Mouse (Mus musculus) kidney, postnatal 14 days (tissue): ENCODE data around the gene Snip1.
A peak's percentile ranks its signal among the peaks of the same experiment; 100 is the strongest.

Source experiments
- DNase-seq: peaks from one replicate; pipeline ENCODE4 v3.0.0; 2022; ENCODE audit warnings: mixed read lengths

Gene Snip1

GRCm38 (mm10) chr4:125066490-125067370 is at the start of gene Snip1:
TSS of gene Snip1 (plus strand) at chr4:125066672.
- DNase-seq, result peak; percentile 96

DNA sequence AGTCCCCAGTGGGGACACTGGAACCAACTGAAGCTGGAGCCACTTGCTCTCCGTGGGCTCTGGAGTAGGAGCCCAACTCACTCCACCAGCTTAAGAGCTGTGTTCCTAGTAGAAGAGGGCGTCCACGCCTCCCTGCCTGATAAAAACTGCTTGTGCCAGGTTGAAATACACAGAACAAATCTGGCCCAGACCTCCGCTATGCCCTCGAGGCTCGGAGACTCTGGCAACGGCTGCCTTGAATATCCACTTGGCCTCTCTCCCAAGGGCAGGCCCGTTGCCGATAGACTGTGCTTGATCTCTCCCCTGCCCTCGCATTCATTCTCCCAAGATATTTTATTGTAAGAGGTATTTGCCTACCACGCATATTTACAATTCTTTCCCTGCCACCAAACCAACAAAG is 49.0 kb upstream of the Snip1 start:
- peak; percentile 13 for DNase-seq

GRCm38 (mm10) chr4:125020780-125021538 is 45.5 kb upstream of the Snip1 start:
- no peak for DNase-seq

- peak; percentile 97 for DNase-seq
Observed at GRCm38 (mm10) chr4:125029891-125030614, 36.4 kb upstream of the Snip1 start.

GRCm38 (mm10) chr4:125034341-125034740 is 32.1 kb upstream of the Snip1 start:
- DNase-seq, result no peak

DNA sequence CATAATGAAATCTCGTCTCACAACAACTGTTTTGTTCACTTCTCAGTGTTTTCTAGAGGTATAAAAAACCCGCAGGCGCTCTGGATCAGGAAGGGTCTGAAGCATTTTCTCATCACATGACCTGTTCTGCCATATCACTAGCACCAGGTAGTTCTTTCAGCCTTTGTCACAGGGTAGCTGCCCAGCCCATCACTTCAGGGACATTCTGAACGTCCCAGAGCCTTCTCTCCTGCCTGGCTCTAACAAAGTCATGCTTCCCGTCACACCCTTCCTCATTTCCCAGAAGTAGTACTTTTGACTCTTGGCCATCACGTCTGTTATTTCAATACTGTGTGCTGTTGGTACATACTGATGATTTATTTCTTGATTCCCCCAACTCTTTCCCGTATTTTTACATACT is 22.0 kb upstream of the Snip1 start:
- no peak for DNase-seq

GRCm38 (mm10) chr4:125055385-125055784 is 11.1 kb upstream of the Snip1 start:
- DNase-seq, result no peak

DNA sequence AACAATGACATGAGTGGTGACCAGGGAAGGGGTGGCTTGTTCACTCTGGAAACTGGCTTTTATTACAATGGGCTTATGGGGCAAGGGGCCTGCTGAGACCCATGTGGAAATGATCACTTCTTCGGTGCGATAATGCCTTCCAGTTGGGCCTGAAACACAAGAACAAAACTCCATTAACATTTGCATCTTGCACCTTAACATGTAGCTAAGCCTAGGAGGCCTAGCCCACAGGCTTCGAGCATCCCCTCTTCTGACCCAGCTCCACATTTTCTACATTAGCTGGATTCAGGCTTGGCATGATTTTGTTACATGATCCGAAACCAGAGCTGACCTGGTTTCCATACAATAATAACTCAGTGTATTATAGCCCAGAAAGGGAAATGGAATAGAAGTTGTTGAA is 10.0 kb upstream of the Snip1 start:
- DNase-seq, result no peak

DNA sequence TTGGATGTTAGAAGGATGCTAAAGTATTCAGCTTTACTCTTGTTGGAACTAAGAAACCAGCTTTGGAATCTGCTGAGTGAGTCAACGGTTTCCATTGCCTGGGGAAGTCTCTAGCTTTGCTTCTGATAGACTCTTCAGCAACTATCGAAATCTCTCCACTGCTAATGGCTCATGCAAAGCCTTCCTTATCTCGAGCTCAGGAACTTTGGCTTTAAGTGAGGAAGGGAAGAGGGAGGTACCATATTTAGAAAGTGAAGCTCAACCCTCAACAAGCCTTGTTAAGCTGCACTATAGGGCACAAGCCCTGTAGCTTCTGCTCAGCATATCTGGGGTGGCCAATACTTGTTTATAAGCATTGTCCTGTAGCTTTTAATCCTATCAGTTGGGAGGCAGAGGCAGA is 9.2 kb upstream of the Snip1 start:
- no peak for DNase-seq

DNA sequence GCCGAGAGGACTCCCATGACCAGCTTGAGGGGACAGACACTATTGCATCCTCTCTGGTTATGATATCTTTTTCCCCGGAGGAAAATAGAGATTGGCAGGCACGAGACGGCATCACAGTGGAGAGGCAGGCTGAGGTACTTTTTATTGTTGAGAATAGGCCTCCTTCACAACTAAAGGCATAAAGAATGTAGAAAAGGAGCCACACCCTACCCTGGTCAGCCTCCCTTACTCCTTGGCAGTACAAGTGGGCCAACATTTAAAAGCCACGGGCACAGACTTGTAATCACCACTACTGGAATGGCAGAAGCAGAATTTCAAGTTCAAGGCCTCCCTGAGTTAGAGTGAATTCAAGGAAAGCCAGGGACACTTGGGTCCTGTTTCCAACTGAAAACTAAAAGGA is 8.4 kb upstream of the Snip1 start:
- no peak for DNase-seq

DNA sequence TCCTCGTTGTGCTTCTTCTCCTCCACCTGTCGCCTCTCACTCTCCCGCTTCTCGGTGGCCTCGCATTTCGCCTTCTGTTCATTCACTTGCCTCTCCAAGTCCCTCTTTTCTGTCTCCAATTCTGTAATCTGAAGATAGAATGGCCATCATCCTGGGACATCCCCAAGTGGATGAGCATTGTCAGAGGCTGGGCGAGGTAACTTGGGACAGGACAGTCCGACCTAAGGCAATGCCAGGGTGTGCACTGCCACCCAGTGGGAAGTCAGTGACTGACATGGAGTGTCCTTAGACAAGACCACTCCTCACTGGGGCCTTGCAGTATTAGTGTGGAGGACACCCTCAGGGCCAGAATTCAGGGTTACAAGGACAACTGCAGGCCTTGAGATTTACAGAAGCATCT is 7.4 kb upstream of the Snip1 start:
- DNase-seq, result peak; percentile 72

DNA sequence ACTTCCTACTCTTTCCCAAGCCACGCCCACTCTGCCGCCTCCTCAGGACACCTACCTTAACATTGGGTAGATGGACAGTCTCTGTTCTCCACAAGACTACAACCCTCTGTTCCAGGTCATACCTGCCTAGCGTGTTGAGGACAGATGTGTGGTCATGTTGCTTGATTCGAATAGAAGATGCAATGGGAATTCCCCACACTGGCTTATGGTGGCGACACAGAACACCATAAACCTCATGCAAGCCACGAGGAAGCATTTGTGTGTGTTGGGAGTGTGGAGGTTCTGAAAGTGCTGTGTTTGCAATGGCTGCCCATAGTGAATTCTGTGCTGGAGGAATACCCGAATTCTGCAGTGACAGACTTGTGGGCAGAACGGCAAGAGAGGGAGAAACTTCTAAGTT is 2.6 kb upstream of the Snip1 start:
- DNase-seq, result no peak

DNA sequence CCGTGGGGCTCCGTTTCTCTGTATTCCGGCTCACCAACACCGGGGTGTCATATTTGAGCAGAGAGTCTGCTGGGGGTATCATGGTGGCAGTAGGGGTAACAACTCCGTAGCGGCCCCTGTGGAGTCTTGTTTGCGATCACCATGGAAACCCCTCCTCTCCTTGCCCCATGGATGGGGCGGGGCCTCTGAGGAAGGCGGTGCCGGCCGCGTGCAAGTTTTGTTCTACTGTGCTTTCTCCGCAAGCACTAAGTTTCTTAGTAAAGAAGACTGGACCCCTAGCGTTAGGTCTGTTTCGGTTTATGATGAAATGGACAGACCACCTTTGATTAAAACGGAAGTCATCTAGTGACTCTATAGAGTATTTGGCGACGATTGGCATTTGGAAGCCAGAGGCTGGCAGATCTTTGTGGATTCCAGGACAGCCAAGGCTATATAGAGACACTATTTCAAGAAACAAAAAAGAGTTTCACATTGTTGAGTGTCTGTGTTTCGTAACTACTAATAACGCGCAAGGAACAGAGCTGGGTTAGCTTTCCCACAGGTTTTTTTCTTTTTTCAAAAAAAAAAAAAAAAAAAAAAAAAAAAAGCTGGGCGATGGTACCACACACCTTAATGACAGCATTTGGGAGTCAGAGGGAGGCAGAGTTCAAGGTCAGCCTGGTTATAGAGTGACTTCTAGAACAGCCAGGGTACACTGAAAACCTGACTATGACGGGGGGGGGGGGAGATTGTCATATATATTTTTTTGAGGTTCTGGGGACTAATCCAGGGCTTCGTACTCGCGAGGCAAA is 760 bp upstream of the Snip1 start, which contains the start of gene Dnali1:
Gene Dnali1 (minus strand): TSS at position 187 of the 791 bp plus-strand sequence.
- DNase-seq, result peak; percentile 77

DNA sequence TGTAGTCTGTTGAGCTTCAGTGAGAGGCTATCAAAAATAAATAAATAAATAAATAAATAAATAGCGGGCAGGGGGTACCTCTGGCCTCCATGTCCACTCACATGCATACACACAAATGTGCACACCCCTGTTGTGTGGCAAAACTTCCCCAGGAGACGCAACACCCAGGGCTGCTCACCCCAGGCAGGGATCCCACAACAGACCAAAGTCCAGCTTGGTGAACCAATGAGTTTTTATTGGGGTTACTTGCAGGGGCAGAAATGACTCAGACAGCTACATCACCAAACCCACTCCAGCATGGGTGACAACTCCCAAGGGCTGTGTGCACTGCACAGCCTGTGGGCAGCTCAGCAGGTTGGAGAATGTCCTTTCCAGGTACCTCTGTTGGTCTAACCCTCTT is 11.2 kb downstream of the Snip1 start:
- no peak for DNase-seq

DNA sequence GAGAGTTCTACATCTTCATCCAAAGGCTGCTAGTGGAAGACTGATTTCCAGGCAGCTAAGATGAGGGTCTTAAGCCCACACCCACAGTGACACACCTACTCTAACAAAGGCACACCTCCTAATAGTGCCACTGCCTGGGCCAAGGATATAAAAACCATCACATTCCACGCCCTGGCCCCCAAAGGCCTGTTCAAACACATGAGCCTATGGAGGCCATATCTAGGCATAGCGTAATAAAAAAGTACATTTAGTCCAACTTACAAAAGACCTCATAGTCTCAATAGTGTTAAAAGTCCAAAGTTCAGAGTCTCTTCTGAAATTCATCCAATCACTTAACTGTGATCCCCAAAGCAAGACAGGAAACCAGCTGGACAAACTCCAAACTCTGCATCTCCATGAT is 12.2 kb downstream of the Snip1 start:
- DNase-seq, result no peak

DNA sequence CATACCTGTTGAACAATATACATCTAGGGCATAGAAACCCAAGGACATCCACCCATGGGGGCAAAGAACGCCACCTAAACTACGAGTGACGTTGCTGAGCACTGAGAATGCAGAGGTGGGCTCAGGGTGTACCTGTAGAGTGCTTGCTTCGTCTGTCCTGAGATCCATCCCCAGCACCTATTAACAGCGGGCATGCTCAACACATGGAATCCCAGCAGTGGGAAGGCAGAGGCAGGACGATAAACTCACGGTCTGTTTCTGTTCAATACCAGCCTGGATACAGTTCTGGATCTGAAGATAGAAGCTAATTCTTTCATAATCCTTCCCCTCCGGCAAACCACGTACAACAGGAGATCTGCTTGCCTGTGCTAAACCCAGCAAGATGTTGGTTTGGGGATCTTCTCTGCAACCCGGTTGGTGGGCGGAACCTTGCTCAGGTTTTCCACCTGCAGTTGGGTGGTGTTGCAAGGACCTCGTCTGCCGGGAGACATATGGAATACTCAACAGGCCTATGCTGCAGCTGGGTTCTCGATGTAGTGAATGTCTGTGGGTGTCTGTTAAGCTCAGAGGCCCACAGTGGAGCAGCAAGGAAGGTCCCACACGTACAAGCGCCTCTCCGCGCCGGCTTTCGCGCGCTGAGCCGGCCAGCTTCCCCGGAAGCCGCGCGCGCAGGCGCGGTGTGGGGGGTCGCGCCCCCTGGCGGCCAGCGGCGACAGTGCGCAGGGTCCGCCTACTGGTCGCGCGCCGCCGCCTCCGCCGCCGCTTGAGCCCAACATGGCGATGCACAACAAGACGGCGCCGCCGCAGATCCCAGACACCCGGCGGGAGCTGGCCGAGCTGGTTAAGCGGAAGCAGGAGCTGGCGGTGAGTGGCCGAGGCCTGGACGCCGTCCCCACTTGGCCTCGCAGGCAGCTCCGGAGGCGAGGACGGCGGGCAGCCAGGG is 18.2 kb downstream of the Snip1 start, which contains the start of gene Meaf6:
Gene Meaf6 (plus strand): TSS at position 732 of the 943 bp plus-strand sequence.
- peak; percentile 95 for DNase-seq

GRCm38 (mm10) chr4:125085346-125085841 is 18.9 kb downstream of the Snip1 start:
- DNase-seq, result no peak

GRCm38 (mm10) chr4:125093031-125093430 is 26.6 kb downstream of the Snip1 start:
- no peak for DNase-seq

GRCm38 (mm10) chr4:125096066-125096465 is 29.6 kb downstream of the Snip1 start:
- DNase-seq, result no peak

DNA sequence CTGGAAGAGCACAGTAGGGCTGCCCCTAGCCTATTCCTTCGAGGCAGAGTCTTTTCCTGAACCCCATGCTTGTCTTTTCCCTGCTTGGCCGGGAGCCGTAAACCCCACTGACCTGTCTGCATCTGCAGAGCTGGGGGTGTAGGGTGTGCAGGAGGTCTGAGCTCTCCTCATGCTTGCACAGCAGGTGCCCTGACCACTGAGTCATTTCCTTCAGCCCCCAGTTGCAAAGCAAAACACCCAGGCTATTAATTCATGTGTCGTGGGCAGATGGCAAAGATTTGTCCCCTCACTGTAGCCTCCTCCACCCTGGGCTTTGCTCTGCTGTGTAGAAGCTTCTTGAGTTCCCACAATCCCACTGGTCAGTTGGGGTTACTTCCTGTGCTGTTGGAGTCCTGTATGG is 30.9 kb downstream of the Snip1 start:
- DNase-seq, result no peak

GRCm38 (mm10) chr4:125099458-125099857 is 33.0 kb downstream of the Snip1 start:
- DNase-seq, result peak; percentile 77
